Mouse (Mus musculus): ENCODE data around the gene Msh3. TPM values are rescaled to one million over a fixed set of nuclear protein-coding genes. Genes with fewer than 3 reads are reported as not detected.
A peak's percentile ranks its signal among the peaks of the same experiment; 100 is the strongest.
"Not testable (repeated sequence)": the region's sequence is repeated elsewhere in the genome, so short reads cannot be mapped to it uniquely, and the experiment has no call there.

Msh3 gene
- 34.5 and 34.9 TPM in 2 replicates for polyA plus RNA-seq (2016; fragmentation: Nextera tagmentation; extraction: Ambion mirVana)

DNA sequence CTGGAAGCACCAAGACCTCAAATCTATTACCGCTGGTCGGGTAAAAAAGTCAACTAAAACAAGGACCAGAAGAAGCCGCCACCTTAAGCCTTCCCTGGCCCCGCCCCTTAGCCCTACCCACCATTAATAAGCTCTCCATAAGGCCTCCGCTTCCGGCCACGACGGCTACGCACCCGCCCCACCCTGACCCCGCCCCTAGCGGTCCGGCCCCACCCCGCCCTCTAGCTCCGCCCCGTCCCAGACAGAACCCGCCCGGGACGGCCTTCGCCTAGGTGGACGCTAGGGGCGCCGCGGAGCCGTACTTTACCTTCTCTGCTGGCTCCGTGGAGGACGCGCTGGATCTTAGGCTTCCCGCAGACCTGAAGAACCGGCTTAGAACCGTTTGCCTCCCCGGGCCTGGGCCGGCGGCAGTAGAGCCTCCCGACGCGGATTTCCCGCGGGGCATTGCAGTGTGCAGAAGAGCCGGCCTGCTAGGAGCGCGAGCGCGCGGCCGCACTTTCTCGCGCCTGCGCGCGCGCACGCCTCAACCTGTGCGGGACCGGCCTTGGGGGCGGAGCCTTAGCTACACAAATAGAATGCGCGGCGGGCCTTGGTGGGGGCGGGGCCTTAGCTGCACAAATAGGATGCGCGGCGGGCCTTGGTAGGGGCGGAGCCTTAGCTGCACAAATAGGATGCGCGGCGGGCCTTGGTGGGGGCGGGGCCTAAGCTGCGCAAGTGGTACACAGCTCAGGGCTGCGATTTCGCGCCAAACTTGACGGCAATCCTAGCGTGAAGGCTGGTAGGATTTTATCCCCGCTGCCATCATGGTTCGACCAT lies at the start of gene Msh3, which contains the start of gene Dhfr:
Gene Msh3 (minus strand): TSS at position 548 of the 816 bp plus-strand sequence.
Gene Dhfr (plus strand): TSS at position 271 of the 816 bp plus-strand sequence.
- Histone ChIP-seq H3K27ac (replicated peaks) (peak within 1 kb of the TSS; percentile 95), H3K4me1 (peaks cover 23% of the 10 kb centered on the region), H3K36me3 (replicated peaks) (peaks cover 48% of the 10 kb centered on the region), H3K9me3 (no peaks in the 10 kb centered on the region), H3K4me3 (peak within 1 kb of the TSS; percentile 82), H3K27me3 (replicated peaks; ENCODE audit: low read depth, poor library complexity, severe bottlenecking) (no peaks in the 10 kb centered on the region)
- WGBS, result under 1% methylated on average over 76 of the region's 76 CpGs
- DNase-seq (ENCODE audit: low spot score), result peak; percentile 99

DNA sequence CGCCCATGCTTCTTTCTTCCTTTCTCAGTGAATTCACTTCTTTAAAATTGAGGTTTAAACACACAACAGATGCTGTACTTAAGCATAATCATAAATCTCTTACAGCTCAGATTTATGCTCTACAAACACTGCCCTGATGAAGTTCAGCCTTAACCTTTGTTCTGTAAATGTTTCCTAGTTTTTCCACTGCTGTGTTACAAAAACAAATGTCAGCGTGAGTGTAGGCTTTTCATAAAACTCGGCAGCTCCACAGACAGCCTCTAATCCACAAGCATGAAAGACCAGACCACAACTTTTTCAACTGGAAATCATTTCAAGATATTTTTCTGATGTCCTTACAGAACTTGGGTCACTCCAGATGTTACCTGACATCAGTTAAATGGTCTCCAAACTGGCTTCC lies 48.7 kb upstream of the Msh3 start:
- no peak for DNase-seq (ENCODE audit: low spot score)
- no peaks in the 10 kb centered on the region for H3K27me3 ChIP-seq (replicated peaks; ENCODE audit: low read depth, poor library complexity, severe bottlenecking)

DNA sequence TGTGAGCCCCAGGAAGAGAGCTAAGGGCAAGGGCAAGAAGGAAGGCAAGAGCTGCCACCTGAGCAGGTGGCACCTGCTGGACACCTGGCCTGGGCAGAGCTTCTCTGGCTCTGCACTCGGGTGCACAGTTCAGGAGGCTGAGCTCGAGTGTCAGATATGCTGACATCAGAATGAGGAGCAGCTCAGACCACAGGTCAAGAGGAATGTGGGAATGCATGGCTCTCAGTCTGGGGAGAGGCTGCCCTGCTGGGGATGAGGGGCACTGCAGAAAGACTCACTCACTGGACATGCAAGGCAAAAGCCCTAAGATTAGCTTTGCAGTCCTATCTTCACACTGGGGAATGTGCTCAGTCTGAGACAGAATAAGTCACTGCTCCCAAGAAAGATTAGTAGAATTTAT lies 47.3 kb upstream of the Msh3 start:
- Histone ChIP-seq H3K36me3 (replicated peaks) (no peaks in the 10 kb centered on the region), H3K9me3 (no peaks in the 10 kb centered on the region), H3K27me3 (replicated peaks; ENCODE audit: low read depth, poor library complexity, severe bottlenecking) (no peaks in the 10 kb centered on the region), H3K4me3 (no peak overlapping the region), H3K27ac (replicated peaks) (no peak overlapping the region), H3K4me1 (no peaks in the 10 kb centered on the region)
- WGBS, result 56% methylated on average over 2 of the region's 2 CpGs
- DNase-seq (ENCODE audit: low spot score), result no peak

More for the DNA sequence above, 48.7 kb upstream of the Msh3 start:
- Histone ChIP-seq H3K9me3 (no peaks in the 10 kb centered on the region), H3K36me3 (replicated peaks) (no peaks in the 10 kb centered on the region), H3K27ac (replicated peaks) (no peak overlapping the region), H3K4me1 (no peaks in the 10 kb centered on the region), H3K4me3 (no peak overlapping the region)
- WGBS, result 84% methylated on average over 3 of the region's 3 CpGs

DNA sequence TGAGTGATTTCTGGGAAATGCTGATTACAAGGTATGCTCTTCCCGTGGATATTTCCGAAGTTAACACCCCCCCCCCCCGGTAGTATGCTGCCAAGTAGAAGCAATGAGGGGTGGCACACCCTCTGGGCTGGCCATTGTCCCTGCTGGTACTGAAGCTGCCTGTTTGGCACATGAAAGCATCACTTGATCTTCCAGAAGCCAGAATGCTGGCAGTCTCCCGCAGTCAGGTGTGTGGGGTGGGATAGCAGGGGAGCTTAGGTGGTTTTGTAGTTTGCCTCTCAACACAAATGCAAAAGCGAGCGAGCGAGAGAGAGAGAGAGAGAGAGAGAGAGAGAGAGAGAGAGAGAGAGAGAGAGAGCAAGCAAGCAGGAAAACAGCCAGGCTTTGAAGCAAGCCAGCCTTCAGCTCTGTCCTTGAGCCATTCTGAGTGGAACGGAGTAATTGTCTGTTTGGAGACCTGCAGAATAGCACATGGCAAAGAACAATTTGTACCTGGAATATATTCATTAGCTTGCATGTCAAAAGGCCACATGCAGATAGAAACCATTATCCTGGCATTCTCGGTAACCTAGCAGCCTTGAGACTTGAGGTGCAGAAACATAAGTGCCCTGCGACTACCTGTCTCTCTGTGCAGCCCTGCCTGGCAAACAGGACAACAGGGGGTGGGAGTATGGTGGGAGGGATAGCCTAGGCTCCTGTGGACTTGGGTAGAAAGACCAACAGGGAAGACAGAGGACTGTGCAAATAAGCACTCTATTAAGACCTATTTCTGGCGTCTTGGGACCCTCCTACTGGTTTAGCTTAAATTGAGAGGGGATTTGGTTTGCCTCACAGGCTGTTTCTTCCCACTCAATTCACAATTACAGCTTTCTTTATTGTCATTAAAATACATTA lies 43.9 kb upstream of the Msh3 start:
- Histone ChIP-seq H3K4me3 (no peak overlapping the region), H3K36me3 (replicated peaks) (no peaks in the 10 kb centered on the region), H3K27me3 (replicated peaks; ENCODE audit: low read depth, poor library complexity, severe bottlenecking) (no peaks in the 10 kb centered on the region), H3K9me3 (no peaks in the 10 kb centered on the region), H3K27ac (replicated peaks) (no peak overlapping the region), H3K4me1 (no peaks in the 10 kb centered on the region)
- WGBS, result 77% methylated on average over 11 of the region's 11 CpGs
- no peak for DNase-seq (ENCODE audit: low spot score)

DNA sequence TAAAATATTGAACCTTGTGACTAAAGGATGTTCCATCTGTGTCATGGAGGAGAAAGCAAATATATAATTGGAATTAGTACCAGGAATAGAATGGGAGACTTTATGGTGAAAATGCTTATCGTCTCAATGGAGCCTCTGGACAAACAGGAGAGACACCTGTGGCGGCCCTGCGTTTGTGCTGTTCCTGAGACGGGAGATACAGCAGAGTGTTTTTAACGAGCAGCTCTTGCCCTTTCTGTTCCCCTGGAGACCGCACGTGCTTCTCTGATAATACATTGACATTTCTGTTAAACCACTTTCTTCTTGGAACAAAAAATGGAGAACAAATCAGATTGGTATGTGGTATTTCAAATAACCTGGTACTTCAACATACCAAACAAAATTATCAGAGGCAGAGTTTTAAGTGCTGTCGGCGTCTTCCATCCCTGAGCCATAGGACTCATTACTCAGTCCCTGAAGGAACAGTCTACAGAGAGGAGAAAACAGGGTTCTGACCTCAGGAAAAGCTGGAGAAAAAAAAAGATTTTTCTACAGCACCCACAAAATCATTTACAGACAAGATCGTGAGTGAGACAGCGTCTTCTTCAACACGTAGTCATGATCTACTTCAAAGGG lies 38.4 kb upstream of the Msh3 start:
- DNase-seq (ENCODE audit: low spot score), result no peak
- Histone ChIP-seq H3K4me3 (no peak overlapping the region), H3K36me3 (replicated peaks) (0 out of 2 replicates have a peak, but pooled peaks cover 3% of the 10 kb centered on the region), H3K4me1 (no peaks in the 10 kb centered on the region), H3K9me3 (no peaks in the 10 kb centered on the region), H3K27ac (replicated peaks) (no peak overlapping the region), H3K27me3 (replicated peaks; ENCODE audit: low read depth, poor library complexity, severe bottlenecking) (no peaks in the 10 kb centered on the region)
- WGBS, result 81% methylated on average over 12 of the region's 12 CpGs

DNA sequence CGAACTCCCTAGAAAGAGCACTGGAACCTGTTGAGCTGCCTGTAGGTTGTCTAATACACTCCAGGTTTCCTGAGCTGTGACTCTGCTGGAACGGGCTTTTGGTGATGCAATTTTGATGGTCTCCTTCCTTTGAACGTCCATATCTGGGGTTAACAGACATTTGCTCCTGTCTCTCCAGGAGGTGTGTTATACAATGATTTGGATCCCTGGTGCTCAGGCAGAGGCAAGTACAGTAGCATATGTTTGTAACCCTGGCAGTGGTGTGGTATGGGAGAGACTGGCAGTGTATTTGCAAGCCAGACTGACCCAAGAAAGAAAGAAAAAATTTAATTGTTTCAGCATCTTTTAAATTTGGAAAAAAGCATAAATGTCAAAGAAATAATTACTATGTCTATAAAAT lies 32.6 kb upstream of the Msh3 start:
- Histone ChIP-seq H3K4me1 (no peaks in the 10 kb centered on the region), H3K9me3 (no peaks in the 10 kb centered on the region), H3K36me3 (replicated peaks) (peaks cover 51% of the 10 kb centered on the region), H3K4me3 (no peak overlapping the region), H3K27ac (replicated peaks) (no peak overlapping the region), H3K27me3 (replicated peaks; ENCODE audit: low read depth, poor library complexity, severe bottlenecking) (no peaks in the 10 kb centered on the region)
- DNase-seq (ENCODE audit: low spot score), result no peak
- WGBS, result 84% methylated on average over 3 of the region's 3 CpGs

DNA sequence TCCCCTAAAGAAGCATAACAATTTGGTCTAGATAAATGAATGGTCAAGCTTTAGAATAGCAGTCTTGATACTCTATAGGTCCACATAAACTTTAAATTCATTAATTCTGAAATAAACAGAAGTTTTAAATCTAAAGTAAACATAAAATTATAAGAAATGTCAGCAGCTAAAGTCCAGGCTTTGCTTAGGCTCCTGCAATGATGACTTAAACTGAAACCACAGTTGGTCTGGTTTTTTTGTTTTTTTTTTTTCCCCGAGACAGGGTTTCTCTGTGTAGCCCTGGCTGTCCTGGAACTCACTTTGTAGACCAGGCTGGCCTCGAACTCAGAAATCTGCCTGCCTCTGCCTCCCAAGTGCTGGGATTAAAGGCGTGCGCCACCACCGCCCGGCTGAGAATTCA lies 16.7 kb upstream of the Msh3 start:
- not testable (repeated sequence) for DNase-seq (ENCODE audit: low spot score); H3K27me3 ChIP-seq (replicated peaks; ENCODE audit: low read depth, poor library complexity, severe bottlenecking); H3K4me3 ChIP-seq; H3K9me3 ChIP-seq; H3K27ac ChIP-seq (replicated peaks); H3K4me1 ChIP-seq
- H3K36me3 ChIP-seq (replicated peaks), result peaks cover 93% of the 10 kb centered on the region
- WGBS, result 93% methylated on average over 6 of the region's 6 CpGs

DNA sequence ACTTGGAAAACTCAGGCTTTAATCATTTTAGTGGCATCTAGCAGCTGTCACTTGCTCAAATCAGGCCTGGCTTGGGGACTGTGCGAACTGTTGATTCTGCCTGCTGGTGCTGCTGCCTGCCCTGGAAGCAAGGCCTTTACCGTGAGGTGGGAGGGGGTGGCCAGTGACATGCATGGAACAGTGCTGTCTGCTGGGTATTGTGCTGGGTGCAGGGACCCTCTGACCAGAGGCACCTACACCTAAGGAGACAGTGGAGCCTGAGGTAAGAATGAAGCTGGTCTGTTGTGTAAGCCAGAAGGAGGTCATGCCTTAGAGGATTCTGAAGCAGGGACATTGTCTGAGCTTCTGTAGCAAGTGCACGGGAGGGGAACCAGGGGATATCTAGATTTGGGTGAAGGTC lies 16.0 kb upstream of the Msh3 start:
- Histone ChIP-seq H3K27me3 (replicated peaks; ENCODE audit: low read depth, poor library complexity, severe bottlenecking) (no peaks in the 10 kb centered on the region), H3K36me3 (replicated peaks) (peaks cover 93% of the 10 kb centered on the region), H3K27ac (replicated peaks) (no peak overlapping the region), H3K4me1 (no peaks in the 10 kb centered on the region), H3K4me3 (no peak overlapping the region), H3K9me3 (no peaks in the 10 kb centered on the region)
- WGBS, result 88% methylated on average over 3 of the region's 3 CpGs
- DNase-seq (ENCODE audit: low spot score), result no peak

DNA sequence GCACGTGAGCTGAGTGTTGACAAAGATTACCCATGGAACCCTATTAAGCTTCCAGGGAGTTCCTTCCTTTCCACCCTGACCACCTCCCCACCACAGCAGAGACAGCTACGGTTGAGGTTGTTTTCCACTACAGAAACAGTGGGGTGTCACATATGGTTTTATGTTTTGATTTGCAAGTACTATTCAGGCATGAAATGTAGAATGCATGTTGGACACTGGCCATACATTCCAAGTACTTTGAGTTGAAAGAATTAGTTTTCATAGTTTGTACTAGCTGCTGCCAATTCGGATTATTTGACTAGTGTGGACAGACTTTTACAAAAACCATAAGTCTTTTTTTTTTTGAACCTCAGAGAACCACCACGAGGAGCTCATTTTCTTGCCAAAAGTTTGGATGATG lies 10.5 kb upstream of the Msh3 start:
- WGBS, result 88% methylated on average over 4 of the region's 4 CpGs

DNA sequence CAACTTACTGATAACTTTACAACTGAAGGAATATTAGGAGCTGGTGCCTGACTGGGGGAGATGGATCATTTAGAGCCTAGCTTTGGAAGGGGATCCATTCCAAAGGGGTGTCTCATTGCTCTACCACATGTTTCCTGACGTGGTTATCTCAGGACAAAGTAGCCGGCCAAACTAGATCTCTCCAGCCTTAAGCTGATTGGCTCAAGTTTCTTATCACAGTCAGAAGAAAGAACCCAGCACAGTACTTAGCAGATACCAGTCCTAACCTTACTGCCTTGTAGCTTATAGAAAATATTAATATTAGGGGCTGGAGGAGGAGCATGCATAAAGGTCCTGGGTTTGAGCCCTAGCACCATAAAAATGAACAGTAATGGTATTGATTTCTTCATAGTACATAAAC lies 6.8 kb upstream of the Msh3 start:
- Histone ChIP-seq H3K9me3 (no peaks in the 10 kb centered on the region), H3K36me3 (replicated peaks) (peaks cover 93% of the 10 kb centered on the region), H3K4me1 (peaks cover 6% of the 10 kb centered on the region), H3K27ac (replicated peaks) (no peak overlapping the region), H3K4me3 (no peak overlapping the region), H3K27me3 (replicated peaks; ENCODE audit: low read depth, poor library complexity, severe bottlenecking) (no peaks in the 10 kb centered on the region)
- DNase-seq (ENCODE audit: low spot score), result no peak
- WGBS, result 83% methylated on average over 2 of the region's 2 CpGs

More for the DNA sequence above, 10.5 kb upstream of the Msh3 start:
- no peaks in the 10 kb centered on the region for H3K9me3 ChIP-seq
- no peak for DNase-seq (ENCODE audit: low spot score)
- H3K4me1 ChIP-seq, result no peaks in the 10 kb centered on the region
- H3K36me3 ChIP-seq (replicated peaks), result peaks cover 95% of the 10 kb centered on the region
- H3K27me3 ChIP-seq (replicated peaks; ENCODE audit: low read depth, poor library complexity, severe bottlenecking), result no peaks in the 10 kb centered on the region
- H3K4me3 ChIP-seq, result no peak overlapping the region
- H3K27ac ChIP-seq (replicated peaks), result no peak overlapping the region

DNA sequence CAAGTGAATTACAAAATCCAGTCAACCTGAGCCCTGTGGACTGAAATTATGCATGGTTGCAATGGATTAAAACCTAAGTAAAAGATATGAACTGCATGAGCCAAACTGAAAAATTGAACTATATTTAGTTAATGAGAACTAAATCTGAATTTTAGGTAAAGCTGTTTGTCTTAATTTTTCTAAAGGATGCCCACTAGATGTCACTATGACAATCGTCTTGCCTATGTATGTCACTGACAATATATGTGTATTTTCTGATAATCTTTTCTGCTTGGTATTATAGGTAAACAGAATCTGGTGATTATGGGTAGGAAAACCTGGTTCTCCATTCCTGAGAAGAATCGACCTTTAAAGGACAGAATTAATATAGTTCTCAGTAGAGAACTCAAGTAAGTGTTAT lies 2.8 kb upstream of the Msh3 start:
- no peak overlapping the region for H3K27ac ChIP-seq (replicated peaks)
- no peak overlapping the region for H3K4me3 ChIP-seq
- WGBS, result 74% methylated on average over 2 of the region's 2 CpGs
- H3K4me1 ChIP-seq, result peaks cover 23% of the 10 kb centered on the region
- no peaks in the 10 kb centered on the region for H3K27me3 ChIP-seq (replicated peaks; ENCODE audit: low read depth, poor library complexity, severe bottlenecking)
- H3K9me3 ChIP-seq, result no peaks in the 10 kb centered on the region
- no peak for DNase-seq (ENCODE audit: low spot score)
- peaks cover 65% of the 10 kb centered on the region for H3K36me3 ChIP-seq (replicated peaks)

DNA sequence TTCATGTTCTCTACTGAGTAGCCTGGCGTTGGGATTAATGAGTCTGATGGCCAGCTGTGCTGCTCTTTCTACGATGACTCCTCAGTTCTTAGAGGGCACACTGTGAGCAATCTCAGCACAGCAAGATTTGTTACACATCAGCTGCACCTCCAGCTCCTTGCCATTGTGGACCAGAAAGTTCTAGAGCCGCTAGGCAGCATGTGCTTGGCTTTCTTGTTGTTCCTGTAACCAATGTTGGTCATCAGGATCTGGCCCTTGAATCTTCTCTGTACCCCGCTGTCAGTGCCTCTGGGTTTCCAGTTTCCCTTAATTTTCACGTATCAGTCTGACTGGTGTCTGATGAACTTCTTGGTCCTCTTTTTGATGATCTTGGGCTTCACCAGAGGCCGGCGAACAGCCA lies 1.6 kb upstream of the Msh3 start:
- Histone ChIP-seq H3K4me3 (peak overlapping the region; percentile 82), H3K27me3 (replicated peaks; ENCODE audit: low read depth, poor library complexity, severe bottlenecking) (no peaks in the 10 kb centered on the region), H3K4me1 (peaks cover 23% of the 10 kb centered on the region), H3K27ac (replicated peaks) (no peak overlapping the region), H3K9me3 (no peaks in the 10 kb centered on the region), H3K36me3 (replicated peaks) (peaks cover 53% of the 10 kb centered on the region)
- no peak for DNase-seq (ENCODE audit: low spot score)
- WGBS, result 78% methylated on average over 7 of the region's 7 CpGs

Data from embryonic facial prominence, embryonic 10.5 days (tissue).